Mouse (Mus musculus): ENCODE results near the gene Rrbp1.

GRCm38 (mm10) chr2:143980781-143981398, 30.2 kb downstream of the Rrbp1 start:
- TF ChIP-seq FLI1 (IDR thresholded peaks at IDR 0.05; ENCODE audit: low read length): no peak
- TF ChIP-seq GATA1 (IDR thresholded peaks at IDR 0.05; ENCODE audit: borderline replicate concordance, low read length): no peak
